In genomic region chr15:80533274-80533673, GRCm38 (mm10) we compare ENCODE assay signal across 28 mouse cellular contexts. TPM values are rescaled to one million over a fixed set of nuclear protein-coding genes. Genes with fewer than 3 reads are reported as not detected.
DNase-seq lines count a peak whose midpoint lies in the region; ATAC-seq and TF ChIP-seq lines count a peak whose summit lies in the region.
"Had no signal": no experiment of that assay in that cellular context is flagged by ENCODE, and none has a peak within 500 bp of the region (broad histone marks: within the 10 kb centered on the region; RNA-seq: fewer than 3 reads in every experiment).

No protein-coding gene starts in this region.

- no peak overlapping the region for H3K4me3 ChIP-seq in heart, embryonic 10.5 days
- H3K4me3 ChIP-seq in olfactory bulb, adult 2 months (ENCODE audit: insufficient read depth, low read depth, low read length), result no peak overlapping the region
- H3K4me3 ChIP-seq: embryonic facial prominence, embryonic 10.5 days; heart, embryonic 13.5 days; hindbrain, embryonic 15.5 days; intestine, embryonic 15.5 days; midbrain, embryonic 13.5 days; neural tube, embryonic 12.5 days had no signal

- no peak for TF ChIP-seq POLR2A in olfactory bulb, adult 2 months (IDR thresholded peaks at IDR 0.05; ENCODE audit: insufficient read depth, low read depth, low read length)

- peaks cover 19% of the 10 kb centered on the region for H3K27me3 ChIP-seq in heart, embryonic 10.5 days (ENCODE audit: insufficient read depth, poor library complexity, severe bottlenecking)
- H3K27me3 ChIP-seq: hindbrain, embryonic 15.5 days; intestine, embryonic 15.5 days; midbrain, embryonic 13.5 days; neural tube, embryonic 12.5 days had no signal

- H3K36me3 ChIP-seq in heart, embryonic 10.5 days, result no peaks in the 10 kb centered on the region
- H3K36me3 ChIP-seq: embryonic facial prominence, embryonic 10.5 days; heart, embryonic 13.5 days; hindbrain, embryonic 15.5 days; intestine, embryonic 15.5 days; midbrain, embryonic 13.5 days; neural tube, embryonic 12.5 days had no signal

- intact Hi-C loops in heart, postnatal 25 days (cut with DNase I), result no loop called here

- WGBS in heart, embryonic 10.5 days, result 53% methylated on average over 6 of the region's 6 CpGs
- WGBS in olfactory bulb, adult 2 months, result 28% methylated on average over 6 of the region's 6 CpGs

- ATAC-seq in erythroblast, adult 5-6 weeks (replicated peaks; ENCODE audit: low FRiP score, poor library complexity, severe bottlenecking), result no peak
- ATAC-seq: forebrain, embryonic 14.5 days; intestine, embryonic 15.5 days; midbrain, embryonic 13.5 days had no signal

- no peaks in the 10 kb centered on the region for H3K9me3 ChIP-seq in heart, embryonic 10.5 days
- H3K9me3 ChIP-seq: embryonic facial prominence, embryonic 10.5 days; heart, embryonic 13.5 days; hindbrain, embryonic 15.5 days; intestine, embryonic 15.5 days; midbrain, embryonic 13.5 days; neural tube, embryonic 12.5 days had no signal

- DNase-seq in heart, embryonic 10.5 days (ENCODE audit: low spot score), result no peak
- no peak for DNase-seq in heart, postnatal 25 days (ENCODE audit: low spot score)
- DNase-seq in right cerebral cortex, adult 18-20 months, result peak; percentile 61
- no peak for DNase-seq in right cerebral cortex, postnatal 10 days (ENCODE audit: low spot score in 2 of 2)
- peak; percentile 89 for DNase-seq in brain, adult 2 months (ENCODE audit: low read depth, low spot score)
- no peak for DNase-seq in gastrocnemius, adult 18-20 months (ENCODE audit: low spot score)
- DNase-seq: adrenal gland, postnatal 10 days; cerebellum, adult 11 months; gastrocnemius, postnatal 10 days; heart, postnatal 36 days; kidney, postnatal 36 days; left cerebral cortex, postnatal 4 days; lung, postnatal 10 days had no signal

- peak overlapping the region; percentile 53; the same call in 1 of the 2 replicates for H3K27ac ChIP-seq in heart, embryonic 10.5 days
- H3K27ac ChIP-seq in olfactory bulb, adult 2 months (ENCODE audit: insufficient read depth, low read depth, low read length), result peak overlapping the region; percentile 87
- H3K27ac ChIP-seq: heart, embryonic 13.5 days; hindbrain, embryonic 15.5 days; intestine, embryonic 15.5 days; midbrain, embryonic 13.5 days; neural tube, embryonic 12.5 days; stomach, postnatal 0 days had no signal

- TF ChIP-seq CTCF in olfactory bulb, adult 2 months (IDR thresholded peaks at IDR 0.05; ENCODE audit: insufficient read depth, low read depth, low read length), result no peak

- H3K4me1 ChIP-seq in heart, embryonic 10.5 days, result peaks cover 14% of the 10 kb centered on the region
- peaks cover 53% of the 10 kb centered on the region for H3K4me1 ChIP-seq in olfactory bulb, adult 2 months (ENCODE audit: control insufficient read depth, insufficient read depth, low read length)
- H3K4me1 ChIP-seq: intestine, embryonic 15.5 days; neural tube, embryonic 12.5 days had no signal

RNA-seq across cellular contexts. Expression of gene Enthd1, which starts 31.7 kb away (rescaled TPM):
- not detected in 2 replicates for polyA plus RNA-seq in heart, embryonic 10.5 days (2016; fragmentation: Nextera tagmentation; extraction: Ambion mirVana)
- not detected for total RNA-seq in heart, postnatal 25 days (2021)
- polyA plus RNA-seq in olfactory bulb, adult 2 months (2012; ENCODE audit: insufficient read depth, insufficient read length, low replicate concordance, missing spikeins), result not detected in 2 replicates
- not detected in 2 replicates for total RNA-seq in erythroblast, adult 5-6 weeks (2015; ENCODE audit: low replicate concordance)
- total RNA-seq in erythroblast, adult 5-6 weeks (2017; ENCODE audit: low replicate concordance), result not detected in 2 replicates
- not detected for total RNA-seq in gastrocnemius, adult 18-20 months (2021)
- total RNA-seq: adrenal gland, postnatal 10 days; common myeloid progenitor, adult 5-6 weeks; gastrocnemius, postnatal 10 days; heart, postnatal 36 days; layer of hippocampus, postnatal 14 days; liver, adult 2 months had no signal
- polyA plus RNA-seq: embryonic facial prominence, embryonic 10.5 days; erythroblast, embryonic 14.5 days; forebrain, embryonic 14.5 days; heart, embryonic 13.5 days; hindbrain, embryonic 15.5 days; intestine, embryonic 15.5 days; kidney, embryonic 14.5 days; liver, adult 2 months; midbrain, embryonic 13.5 days; neural tube, embryonic 12.5 days; stomach, postnatal 0 days had no signal

RNA-seq across cellular contexts. Expression of gene Grap2, which starts 39.1 kb away (rescaled TPM):
- 4.9 and 5.0 TPM in 2 replicates for polyA plus RNA-seq in heart, embryonic 10.5 days (2016; fragmentation: Nextera tagmentation; extraction: Ambion mirVana)
- 1 to 10 TPM; 1.0 to 1.6 TPM for total RNA-seq in heart, postnatal 25 days (2021)
- polyA plus RNA-seq in olfactory bulb, adult 2 months (2012; ENCODE audit: insufficient read depth, insufficient read length, low replicate concordance, missing spikeins), result not detected in 2 replicates
- 138 and 159 TPM in 2 replicates for total RNA-seq in erythroblast, adult 5-6 weeks (2015; ENCODE audit: low replicate concordance)
- total RNA-seq in erythroblast, adult 5-6 weeks (2017; ENCODE audit: low replicate concordance), result 126 and 164 TPM in 2 replicates
- total RNA-seq in gastrocnemius, adult 18-20 months (2021), result under 1 TPM; 0.18 to 0.31 TPM

Comparison
In these comparisons a context has a peak if more than half of its experiments do, and no peak if none do; other contexts are left out.
1. DNase-seq: peak in right cerebral cortex, adult 18-20 months (single experiment) and brain, adult 2 months (single experiment); none in heart, embryonic 10.5 days (single experiment), heart, postnatal 25 days (single experiment), right cerebral cortex, postnatal 10 days (0 of 2) and gastrocnemius, adult 18-20 months (single experiment).
2. RNA of gene Grap2, which starts 39.1 kb away (total RNA-seq): 126 to 164 TPM in erythroblast, adult 5-6 weeks; 1.0 to 1.6 TPM in heart, postnatal 25 days and 0.18 to 0.31 TPM in gastrocnemius, adult 18-20 months; every median in the first group is over 10 times any median in the second.